In the genomic region with DNA sequence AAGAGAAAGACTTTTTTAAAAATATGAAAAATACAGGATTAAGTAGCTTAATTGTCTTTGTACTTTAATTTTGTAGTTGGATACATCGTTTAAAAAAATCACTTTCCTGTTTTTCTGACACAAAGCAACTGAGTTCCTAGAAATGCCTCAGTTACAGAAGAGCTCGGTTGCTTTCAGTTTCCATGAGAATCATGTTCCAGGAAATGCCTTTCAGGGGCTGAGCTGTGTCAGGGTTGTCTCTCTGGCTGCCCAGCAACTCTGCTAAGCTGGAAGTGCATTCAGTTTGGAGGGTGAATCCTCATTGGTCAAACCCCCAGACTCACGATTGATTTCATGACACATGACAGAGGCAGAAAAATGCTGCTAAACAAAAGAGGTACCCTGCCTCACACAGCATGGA, we compare ENCODE assay signal across 10 mouse cellular contexts. TPM values are rescaled to one million over a fixed set of nuclear protein-coding genes. Genes with fewer than 3 reads are reported as not detected.
A peak's percentile ranks its signal among the peaks of the same experiment; 100 is the strongest.
DNase-seq lines count a peak whose midpoint lies in the region; ATAC-seq and TF ChIP-seq lines count a peak whose summit lies in the region.
"Not testable (repeated sequence)": the region's sequence is repeated elsewhere in the genome, so short reads cannot be mapped to it uniquely, and the experiment has no call there.
"Had no signal": no experiment of that assay in that cellular context is flagged by ENCODE, and none has a peak within 500 bp of the region (broad histone marks: within the 10 kb centered on the region; RNA-seq: fewer than 3 reads in every experiment).

No protein-coding gene starts in this region.

- peak; percentile 48 for ATAC-seq in activated CD4-positive, CD25-positive, alpha-beta regulatory T cell, adult 4 months
- not testable (repeated sequence) for ATAC-seq in heart, embryonic 14.5 days (ENCODE audit: insufficient number of reproducible peaks, insufficient read depth, low FRiP score, low read depth)
- ATAC-seq in megakaryocyte, adult 5-6 weeks (ENCODE audit: poor library complexity, severe bottlenecking), result peak; percentile 22

- not testable (repeated sequence) for TF ChIP-seq CTCF in gastrocnemius, adult 2 months (IDR thresholded peaks at IDR 0.05); liver, adult 2 months (IDR thresholded peaks at IDR 0.05; ENCODE audit: low read depth, low read length)

- not testable (repeated sequence) for H3K36me3 ChIP-seq in heart, embryonic 14.5 days (ENCODE audit: control insufficient read depth, insufficient read depth, low read length); liver, adult 2 months (ENCODE audit: control insufficient read depth, insufficient read depth, low read length); splenic B cell, adult 2 months (ENCODE audit: control insufficient read depth, insufficient read depth, low read length, poor library complexity, severe bottlenecking)

- not testable (repeated sequence) for TF ChIP-seq POLR2A in liver, adult 2 months (IDR thresholded peaks at IDR 0.05; ENCODE audit: extremely low read depth, insufficient read depth, low read length)

- intact Hi-C loops in gastrocnemius, adult 2 months (cut with DNase I), result loop anchor here (10.0 kb wide), 1 partner anchor 161 kb away; the partner anchor contains the start of gene Abcg3

- H3K27ac ChIP-seq in gastrocnemius, adult 2 months, result peak overlapping the region; percentile 82
- peak overlapping the region; percentile 68 to 72 for H3K27ac ChIP-seq in heart, embryonic 14.5 days (replicated peaks in 1 of 2; ENCODE audit: control insufficient read depth in 1 of 2, insufficient read depth in 1 of 2, low read depth in 2 of 2, low read length in 2 of 2)
- H3K27ac ChIP-seq in liver, adult 2 months (replicated peaks; ENCODE audit: insufficient read depth, low read depth, low read length), result peak overlapping the region; percentile 65

- H3K27me3 ChIP-seq in heart, embryonic 14.5 days (ENCODE audit: control insufficient read depth, insufficient read depth, low read length); liver, adult 2 months (ENCODE audit: control insufficient read depth, insufficient read depth, low read length); splenic B cell, adult 2 months (ENCODE audit: control insufficient read depth, insufficient read depth, low read length, poor library complexity, severe bottlenecking): not testable (repeated sequence)

- not testable (repeated sequence) for H3K9ac ChIP-seq in heart, embryonic 14.5 days (ENCODE audit: low read length); liver, adult 2 months (ENCODE audit: low read depth, low read length)

- WGBS in heart, embryonic 14.5 days, result 38% methylated on average over 3 of the region's 3 CpGs
- WGBS in liver, adult 2 months, result 46% methylated on average over 3 of the region's 3 CpGs

- H3K4me3 ChIP-seq in gastrocnemius, adult 2 months, result peak overlapping the region; percentile 16; the same call in 1 of the 2 replicates
- not testable (repeated sequence) for H3K4me3 ChIP-seq in heart, embryonic 14.5 days (ENCODE audit: control insufficient read depth in 1 of 2, insufficient read depth in 1 of 2, low read depth in 1 of 2, low read length in 2 of 2); liver, adult 2 months (ENCODE audit: insufficient read depth, low read depth, low read length)

- H3K79me2 ChIP-seq in liver, adult 2 months (ENCODE audit: control insufficient read depth, insufficient read depth, low read length), result not testable (repeated sequence)

- not testable (repeated sequence) for H3K9me3 ChIP-seq in heart, embryonic 14.5 days (ENCODE audit: control insufficient read depth, low read length)

- DNase-seq in 3T3-L1 (ENCODE audit: low read depth, low spot score), result peak; percentile 13
- DNase-seq in gastrocnemius, adult 2 months, result not testable (repeated sequence)
- DNase-seq in kidney, adult 18-20 months, result peak; percentile 11
- peak; percentile 25 for DNase-seq in liver, adult 2 months (ENCODE audit: extremely low read depth, low read depth, low spot score)
- DNase-seq in splenic B cell, adult 2 months (ENCODE audit: low read depth, low spot score), result peak; percentile 15

- H3K4me2 ChIP-seq in heart, embryonic 14.5 days (ENCODE audit: low read length), result not testable (repeated sequence)

- not testable (repeated sequence) for H3K4me1 ChIP-seq in heart, embryonic 14.5 days (ENCODE audit: control insufficient read depth in 2 of 2, insufficient read depth in 2 of 2, low read length in 2 of 2); liver, adult 2 months (ENCODE audit: control insufficient read depth, insufficient read depth, low read length)

RNA-seq across cellular contexts. Expression of gene Gbp4, which starts 6.3 kb away (rescaled TPM):
- 100 to 1,000 TPM; 200 to 257 TPM for polyA plus RNA-seq in activated CD4-positive, CD25-positive, alpha-beta regulatory T cell, adult 4 months (2017; shearing (Covaris generic))
- 1 to 10 TPM; 1.2 to 2.7 TPM for total RNA-seq in gastrocnemius, adult 2 months (2021)
- 5.3 and 6.2 TPM in 2 replicates for polyA plus RNA-seq in heart, embryonic 14.5 days (2014; fragmentation: Nextera tagmentation; extraction: Ambion mirVana)
- total RNA-seq in liver, adult 2 months (2014; rRNA removed), result 4.8 and 5.3 TPM in 2 replicates
- 1.2 and 2.6 TPM in 2 replicates for polyA plus RNA-seq in liver, adult 2 months (2012; rRNA removed)
- total RNA-seq in megakaryocyte, adult 5-6 weeks (2015), result 2.2 TPM in 2 replicates
- total RNA-seq in megakaryocyte, adult 5-6 weeks (2017), result 1.9 and 3.0 TPM in 2 replicates

RNA-seq across cellular contexts. Expression of gene Gbp8, which starts 6.4 kb away (rescaled TPM):
- polyA plus RNA-seq in activated CD4-positive, CD25-positive, alpha-beta regulatory T cell, adult 4 months (2017; shearing (Covaris generic)), result 10 to 100 TPM; 80.6 to 95.2 TPM
- not detected for total RNA-seq in gastrocnemius, adult 2 months (2021)
- polyA plus RNA-seq in heart, embryonic 14.5 days (2014; fragmentation: Nextera tagmentation; extraction: Ambion mirVana), result 1.3 and 2.2 TPM in 2 replicates
- total RNA-seq in liver, adult 2 months (2014; rRNA removed), result 3.7 and 4.8 TPM in 2 replicates
- 0.45 and 1.2 TPM in 2 replicates for polyA plus RNA-seq in liver, adult 2 months (2012; rRNA removed)
- total RNA-seq in megakaryocyte, adult 5-6 weeks (2015), result 1.3 and 2.1 TPM in 2 replicates
- 0.37 and 1.1 TPM in 2 replicates for total RNA-seq in megakaryocyte, adult 5-6 weeks (2017)
- total RNA-seq: layer of hippocampus, postnatal 25 days; left cerebral cortex, postnatal 25 days had no signal

RNA-seq across cellular contexts. Expression of gene Gbp9, which starts 6.4 kb away (rescaled TPM):
- polyA plus RNA-seq in activated CD4-positive, CD25-positive, alpha-beta regulatory T cell, adult 4 months (2017; shearing (Covaris generic)), result 100 to 1,000 TPM in 1 of 2 experiments, 10 to 100 TPM in 1; 93.3 to 104 TPM
- 1 to 10 TPM; 2.4 to 2.8 TPM for total RNA-seq in gastrocnemius, adult 2 months (2021)
- polyA plus RNA-seq in heart, embryonic 14.5 days (2014; fragmentation: Nextera tagmentation; extraction: Ambion mirVana), result 6.1 and 6.5 TPM in 2 replicates
- 5.1 and 6.8 TPM in 2 replicates for total RNA-seq in liver, adult 2 months (2014; rRNA removed)
- 0.71 and 1.7 TPM in 2 replicates for polyA plus RNA-seq in liver, adult 2 months (2012; rRNA removed)
- total RNA-seq in megakaryocyte, adult 5-6 weeks (2015), result 5.6 and 6.3 TPM in 2 replicates
- 7.3 and 9.0 TPM in 2 replicates for total RNA-seq in megakaryocyte, adult 5-6 weeks (2017)
